Comparison of ENCODE assay signal across 8 mouse cellular contexts in genomic region chr2:32750887-32751664, GRCm38 (mm10). TPM values are rescaled to one million over a fixed set of nuclear protein-coding genes. Genes with fewer than 3 reads are reported as not detected.
A peak's percentile ranks its signal among the peaks of the same experiment; 100 is the strongest.
DNase-seq lines count a peak whose midpoint lies in the region; ATAC-seq and TF ChIP-seq lines count a peak whose summit lies in the region.

No protein-coding gene starts in this region.

- no peaks in the 10 kb centered on the region for H3K9me3 ChIP-seq in forebrain, embryonic 13.5 days (replicated peaks)
- H3K9me3 ChIP-seq in liver, postnatal 0 days (ENCODE audit: low read length), result no peaks in the 10 kb centered on the region

- peak overlapping the region; percentile 29 for H3K4me3 ChIP-seq in forebrain, embryonic 13.5 days
- peak overlapping the region; percentile 31 for H3K4me3 ChIP-seq in liver, postnatal 0 days (ENCODE audit: low read depth, low read length)

- no peak for TF ChIP-seq CTCF in liver, postnatal 0 days (IDR thresholded peaks at IDR 0.05; ENCODE audit: low read depth)

- H3K27me3 ChIP-seq in forebrain, embryonic 13.5 days, result no peaks in the 10 kb centered on the region
- H3K27me3 ChIP-seq in liver, postnatal 0 days (ENCODE audit: insufficient read depth, low read length), result no peaks in the 10 kb centered on the region

- DNase-seq in adrenal gland, postnatal 36 days, result peak; percentile 84 to 85
- peak; percentile 91 for DNase-seq in kidney, adult 11 months
- DNase-seq in liver, postnatal 0 days, result peak; percentile 73
- peak; percentile 71 for DNase-seq in retina, adult 2 months (ENCODE audit: low read depth, low spot score)
- no peak for DNase-seq in cerebellum, adult 18-20 months

- peak overlapping the region; percentile 38; the same call in 1 of the 2 replicates for H3K27ac ChIP-seq in forebrain, embryonic 13.5 days
- peak overlapping the region; percentile 70 for H3K27ac ChIP-seq in liver, postnatal 0 days (ENCODE audit: low read depth)

- peaks cover 65% of the 10 kb centered on the region for H3K36me3 ChIP-seq in forebrain, embryonic 13.5 days (ENCODE audit: poor library complexity, severe bottlenecking)
- H3K36me3 ChIP-seq in liver, postnatal 0 days (replicated peaks; ENCODE audit: insufficient read depth, low read length), result peaks cover 52% of the 10 kb centered on the region

- TF ChIP-seq EP300 in liver, postnatal 0 days (IDR thresholded peaks at IDR 0.05; ENCODE audit: low read depth), result no peak

- H3K9ac ChIP-seq in forebrain, embryonic 13.5 days, result peak overlapping the region; percentile 37
- no peak overlapping the region for H3K9ac ChIP-seq in liver, postnatal 0 days (replicated peaks)

- peak overlapping the region; percentile 60 for H3K4me2 ChIP-seq in forebrain, embryonic 13.5 days
- H3K4me2 ChIP-seq in liver, postnatal 0 days (ENCODE audit: low read depth, low read length), result peak overlapping the region; percentile 63

- 3% methylated on average over 31 of the region's 31 CpGs for WGBS in forebrain, embryonic 13.5 days
- WGBS in liver, postnatal 0 days (ENCODE audit: insufficient replicate concordance), result 58% methylated on average over 31 of the region's 31 CpGs

- H3K4me1 ChIP-seq in forebrain, embryonic 13.5 days, result peaks cover 22% of the 10 kb centered on the region
- H3K4me1 ChIP-seq in liver, postnatal 0 days (ENCODE audit: insufficient read depth), result no peaks in the 10 kb centered on the region; the same call in 1 of the 2 replicates

- ATAC-seq in forebrain, embryonic 13.5 days, result peak; percentile 74
- ATAC-seq in liver, postnatal 0 days, result peak; percentile 92
- ATAC-seq in granulocyte monocyte progenitor cell, adult 5-6 weeks (replicated peaks; ENCODE audit: poor library complexity, severe bottlenecking), result no peak
- ATAC-seq in inflammation-experienced regulatory T-cells, adult 6 months, result no peak

RNA-seq across cellular contexts. Expression of gene Tor2a, which starts 6.0 kb away (rescaled TPM):
- 10 to 100 TPM; 26.7 to 32.5 TPM for total RNA-seq in adrenal gland, postnatal 36 days (2021)
- 55.8 and 62.2 TPM in 2 replicates for polyA plus RNA-seq in forebrain, embryonic 13.5 days (2015; fragmentation: Nextera tagmentation; extraction: Ambion mirVana)
- 34.6 and 34.7 TPM in 2 replicates for polyA plus RNA-seq in liver, postnatal 0 days (2015; fragmentation: Nextera tagmentation; extraction: Ambion mirVana)
- total RNA-seq in granulocyte monocyte progenitor cell, adult 5-6 weeks (2014; fragmentation: Nextera tagmentation), result 15.4 and 33.4 TPM in 2 replicates
- 19.0 and 28.7 TPM in 2 replicates for total RNA-seq in granulocyte monocyte progenitor cell, adult 5-6 weeks (2017)
- polyA plus RNA-seq in inflammation-experienced regulatory T-cells, adult 6 months (2017; shearing (Covaris generic)), result 10 to 100 TPM; 56.4 to 69.0 (median 67.4) TPM

RNA-seq across cellular contexts. Expression of gene 6330409D20Rik, which starts 10.3 kb away (rescaled TPM):
- not detected for total RNA-seq in adrenal gland, postnatal 36 days (2021)
- polyA plus RNA-seq in forebrain, embryonic 13.5 days (2015; fragmentation: Nextera tagmentation; extraction: Ambion mirVana), result 1.6 and 2.5 TPM in 2 replicates
- polyA plus RNA-seq in liver, postnatal 0 days (2015; fragmentation: Nextera tagmentation; extraction: Ambion mirVana), result not detected in 2 replicates
- not detected in 2 replicates for total RNA-seq in granulocyte monocyte progenitor cell, adult 5-6 weeks (2014; fragmentation: Nextera tagmentation)
- total RNA-seq in granulocyte monocyte progenitor cell, adult 5-6 weeks (2017), result not detected in 2 replicates
- 1 to 10 TPM in 2 of 3 experiments, not detected in 1; 1.2 to 1.3 TPM for polyA plus RNA-seq in inflammation-experienced regulatory T-cells, adult 6 months (2017; shearing (Covaris generic))

RNA-seq across cellular contexts. Expression of gene Ttc16, which starts 24.4 kb away (rescaled TPM):
- total RNA-seq in adrenal gland, postnatal 36 days (2021), result under 1 TPM; 0.10 to 0.20 TPM
- polyA plus RNA-seq in forebrain, embryonic 13.5 days (2015; fragmentation: Nextera tagmentation; extraction: Ambion mirVana), result 0.43 and 0.48 TPM in 2 replicates
- 0.08 TPM in 1 of 2 replicates, not detected in the other for polyA plus RNA-seq in liver, postnatal 0 days (2015; fragmentation: Nextera tagmentation; extraction: Ambion mirVana)
- 0.15 TPM in 1 of 2 replicates, not detected in the other for total RNA-seq in granulocyte monocyte progenitor cell, adult 5-6 weeks (2014; fragmentation: Nextera tagmentation)
- 0.09 and 0.26 TPM in 2 replicates for total RNA-seq in granulocyte monocyte progenitor cell, adult 5-6 weeks (2017)
- polyA plus RNA-seq in inflammation-experienced regulatory T-cells, adult 6 months (2017; shearing (Covaris generic)), result 1 to 10 TPM in 1 of 3 experiments, under 1 TPM in 2; 0.55 to 1.8 (median 0.95) TPM

RNA-seq across cellular contexts. Expression of gene Ptrh1, which starts 24.5 kb away (rescaled TPM):
- total RNA-seq in adrenal gland, postnatal 36 days (2021), result 10 to 100 TPM in 1 of 2 experiments, 1 to 10 TPM in 1; 8.3 to 12.0 TPM
- polyA plus RNA-seq in forebrain, embryonic 13.5 days (2015; fragmentation: Nextera tagmentation; extraction: Ambion mirVana), result 4.6 and 5.4 TPM in 2 replicates
- 1.1 TPM in 2 replicates for polyA plus RNA-seq in liver, postnatal 0 days (2015; fragmentation: Nextera tagmentation; extraction: Ambion mirVana)
- 3.5 and 4.7 TPM in 2 replicates for total RNA-seq in granulocyte monocyte progenitor cell, adult 5-6 weeks (2014; fragmentation: Nextera tagmentation)
- 2.9 and 3.0 TPM in 2 replicates for total RNA-seq in granulocyte monocyte progenitor cell, adult 5-6 weeks (2017)
- polyA plus RNA-seq in inflammation-experienced regulatory T-cells, adult 6 months (2017; shearing (Covaris generic)), result 1 to 10 TPM; 6.5 to 9.3 (median 8.1) TPM

RNA-seq across cellular contexts. Expression of gene Sh2d3c, which starts 30.2 kb away (rescaled TPM):
- 10 to 100 TPM; 13.0 to 18.9 TPM for total RNA-seq in adrenal gland, postnatal 36 days (2021)
- polyA plus RNA-seq in forebrain, embryonic 13.5 days (2015; fragmentation: Nextera tagmentation; extraction: Ambion mirVana), result 23.5 and 29.2 TPM in 2 replicates
- 7.6 and 8.3 TPM in 2 replicates for polyA plus RNA-seq in liver, postnatal 0 days (2015; fragmentation: Nextera tagmentation; extraction: Ambion mirVana)
- 14.3 and 17.6 TPM in 2 replicates for total RNA-seq in granulocyte monocyte progenitor cell, adult 5-6 weeks (2014; fragmentation: Nextera tagmentation)
- 11.2 and 12.7 TPM in 2 replicates for total RNA-seq in granulocyte monocyte progenitor cell, adult 5-6 weeks (2017)
- 10 to 100 TPM; 56.2 to 83.0 (median 61.4) TPM for polyA plus RNA-seq in inflammation-experienced regulatory T-cells, adult 6 months (2017; shearing (Covaris generic))

Comparison
In these comparisons a context has a peak if more than half of its experiments do, and no peak if none do; other contexts are left out.
1. DNase-seq: peak in adrenal gland, postnatal 36 days (2 of 2), kidney, adult 11 months (single experiment), liver, postnatal 0 days (single experiment) and retina, adult 2 months (single experiment); none in cerebellum, adult 18-20 months (0 of 2).
2. ATAC-seq: peak in forebrain, embryonic 13.5 days (single experiment) and liver, postnatal 0 days (single experiment); none in granulocyte monocyte progenitor cell, adult 5-6 weeks (single experiment) and inflammation-experienced regulatory T-cells, adult 6 months (single experiment).